Mouse (Mus musculus) heart, postnatal 25 days (tissue): ENCODE results near the gene Tecpr1. TPM values are rescaled to one million over a fixed set of nuclear protein-coding genes. Genes with fewer than 3 reads are reported as not detected.

Experiments used
- DNase-seq: peaks from one replicate; pipeline ENCODE4 v3.0.0; 2022; ENCODE audit warnings: low spot score
- intact Hi-C: fragments of 180-260 bp; cut with DNase I; formaldehyde crosslinking; loops from one replicate; pipeline ENCODE4 v1.15.1; 2025
- total RNA-seq, 2 experiments: library from RNA; stranded (reverse); gene quantifications; 2 replicates each; pipeline ENCODE4 v1.2.3; 2021

The Tecpr1 gene
- total RNA-seq, 2 experiments from 2014 or later: 23.0 to 24.9 TPM

- intact Hi-C loops: no loop called here
- no peak for DNase-seq
Observed at GRCm38 (mm10) chr5:144221305-144221704, 2.1 kb downstream of the Tecpr1 start.

GRCm38 (mm10) chr5:144219936-144220335 lies 3.5 kb downstream of the Tecpr1 start:
- intact Hi-C loops: no loop called here
- no peak for DNase-seq

DNA sequence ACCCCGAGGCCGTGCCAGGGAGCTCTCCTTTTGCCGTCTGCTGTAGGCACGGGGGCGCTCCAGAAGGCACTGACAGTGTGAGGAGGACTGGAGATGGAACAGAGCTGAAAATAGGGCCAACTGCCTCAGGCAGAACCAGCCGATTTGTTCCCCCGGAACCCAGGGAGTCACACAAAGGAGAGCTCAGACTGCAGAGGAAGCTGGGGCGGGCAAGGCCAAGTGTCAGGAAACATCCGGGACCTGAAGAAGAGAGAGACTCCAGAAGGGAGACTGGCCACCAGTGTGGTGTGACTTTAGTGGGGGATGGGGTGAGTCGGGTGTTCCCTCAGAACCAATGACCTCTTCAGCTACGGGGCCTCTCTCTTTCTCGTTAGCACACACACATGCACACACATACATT lies 4.1 kb downstream of the Tecpr1 start:
- intact Hi-C loops: no loop called here
- no peak for DNase-seq

DNA sequence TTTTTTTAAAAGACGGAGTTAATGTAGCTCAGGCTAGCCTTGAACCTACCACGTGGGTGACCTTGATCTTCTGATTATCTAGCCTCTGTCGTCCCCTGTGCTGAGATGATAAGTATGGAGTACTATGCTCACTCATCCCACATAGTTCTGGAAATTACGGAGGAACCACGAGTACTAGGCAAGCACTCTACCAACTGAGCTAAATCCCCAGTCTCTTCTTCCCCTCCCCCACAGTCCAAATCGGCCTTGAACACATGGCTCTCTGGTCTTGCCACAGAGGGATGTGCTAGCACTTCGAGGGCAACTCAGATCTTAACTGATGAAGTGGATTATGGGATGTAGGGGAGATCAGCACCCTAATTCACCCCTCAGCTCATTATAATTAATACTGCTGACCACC lies 5.4 kb downstream of the Tecpr1 start:
- DNase-seq: no peak

GRCm38 (mm10) chr5:144215992-144216391 lies 7.4 kb downstream of the Tecpr1 start:
- intact Hi-C loops: loop anchor here (2.0 kb wide), 1 partner anchor 175 kb away; no protein-coding TSS in a partner anchor
- no peak for DNase-seq

More for the DNA sequence above, 5.4 kb downstream of the Tecpr1 start:
- intact Hi-C loops: no loop called here

DNA sequence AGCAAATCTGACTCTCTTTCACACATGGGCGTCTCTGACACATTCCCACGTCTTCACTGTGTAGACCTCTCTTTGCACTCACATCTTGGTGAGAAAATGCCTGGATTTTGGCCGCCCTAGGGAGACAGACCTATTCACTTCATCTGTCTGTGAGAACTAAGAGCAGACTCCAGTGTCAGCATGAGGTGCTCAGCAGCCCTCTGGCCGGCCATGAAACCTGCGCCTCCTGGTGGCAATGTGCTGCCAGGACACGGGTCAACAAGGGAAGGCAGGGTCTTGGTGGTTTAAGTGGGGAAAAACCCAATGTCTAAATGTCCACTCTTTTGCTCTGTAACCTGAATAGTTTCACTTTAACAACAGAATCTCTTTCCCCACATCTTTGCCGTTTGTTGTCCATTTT lies 9.0 kb downstream of the Tecpr1 start:
- DNase-seq: no peak
- intact Hi-C loops: loop anchor here (2.0 kb wide), 1 partner anchor 174 kb away; no protein-coding TSS in a partner anchor

DNA sequence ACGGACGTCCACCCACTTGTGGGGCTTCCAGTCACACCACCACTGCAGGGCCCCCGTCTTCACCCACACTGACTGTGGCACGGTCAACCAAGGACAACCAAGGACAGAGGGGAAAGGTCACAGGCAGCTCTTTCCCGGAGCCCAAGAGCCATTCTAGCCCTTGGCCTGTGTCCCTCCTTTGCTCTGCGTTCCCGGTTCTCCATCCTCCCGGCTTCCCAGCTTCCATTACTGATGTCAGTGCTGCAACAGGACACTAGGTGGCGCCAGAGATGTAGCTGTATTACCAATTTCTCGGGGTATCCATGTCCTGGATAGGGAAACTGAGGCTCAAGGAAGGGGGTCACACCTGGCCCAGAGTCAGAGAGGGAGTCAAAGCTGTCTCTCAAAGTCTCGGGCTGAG lies 15.9 kb downstream of the Tecpr1 start:
- no peak for DNase-seq
- intact Hi-C loops: loop anchor here (10.0 kb wide), 1 partner anchor 527 kb away; no protein-coding TSS in a partner anchor

DNA sequence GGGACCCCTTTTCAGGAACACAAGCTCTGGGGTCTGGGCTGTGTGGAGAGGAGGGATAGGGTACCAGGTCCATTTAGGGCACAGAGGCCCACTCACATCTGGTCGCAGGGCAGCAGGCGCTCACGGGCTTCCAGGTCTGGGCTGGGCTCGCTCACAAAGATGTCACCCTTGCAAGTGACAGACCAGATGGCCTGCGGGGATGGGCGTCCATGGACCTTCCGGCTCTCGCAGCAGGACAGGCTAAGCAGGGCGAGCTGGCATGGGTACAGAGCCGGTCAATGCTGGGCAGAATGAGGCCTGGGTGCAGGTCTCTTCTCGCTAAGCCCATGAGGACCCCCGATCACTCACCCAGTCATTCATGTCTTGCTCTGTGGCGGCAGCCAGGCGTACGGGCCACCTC lies 17.3 kb downstream of the Tecpr1 start:
- no peak for DNase-seq
- intact Hi-C loops: loop anchor here (10.0 kb wide), 1 partner anchor 529 kb away; no protein-coding TSS in a partner anchor

DNA sequence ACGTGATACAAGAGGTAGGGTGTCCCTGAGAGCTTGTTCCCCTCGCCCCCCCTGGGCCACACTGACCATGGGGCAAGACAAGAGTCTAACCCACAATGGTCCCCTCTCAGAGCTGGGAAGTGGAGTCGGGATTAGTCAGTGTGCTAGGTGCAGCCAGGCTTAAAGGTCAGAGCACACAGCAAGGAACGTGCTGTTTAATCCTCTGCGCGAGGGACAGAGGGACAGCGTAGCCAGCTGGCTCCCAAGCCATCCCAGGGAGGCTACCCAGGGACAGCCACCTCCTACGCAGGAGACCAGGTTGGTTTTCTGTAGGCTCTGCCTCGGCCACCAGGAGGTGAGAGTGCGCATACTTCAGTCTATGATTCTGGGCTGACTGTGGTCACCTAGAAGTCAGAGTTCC lies 18.5 kb downstream of the Tecpr1 start:
- DNase-seq: no peak
- intact Hi-C loops: loop anchor here (10.0 kb wide), 1 partner anchor 530 kb away; no protein-coding TSS in a partner anchor

DNA sequence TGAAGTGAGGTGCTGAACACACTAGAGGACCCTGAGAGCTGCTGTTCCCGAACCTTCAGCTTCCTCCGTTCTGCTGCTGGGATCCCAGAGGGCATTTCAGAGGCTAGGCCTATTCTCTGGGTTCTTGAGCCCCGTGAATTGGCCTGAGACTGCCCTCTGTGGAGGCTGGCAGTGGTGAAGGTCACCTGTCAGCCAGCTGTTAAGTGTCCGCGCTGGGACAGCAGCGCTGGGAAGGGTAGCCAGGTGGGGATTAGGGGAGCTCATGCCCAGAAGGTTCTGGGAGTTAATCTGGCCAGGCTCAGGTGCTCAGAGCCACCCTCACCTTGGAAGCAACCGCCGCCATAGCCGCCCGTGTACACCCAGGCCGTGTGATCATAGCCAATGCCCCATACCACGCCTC lies 19.1 kb downstream of the Tecpr1 start:
- intact Hi-C loops: loop anchor here (10.0 kb wide), 1 partner anchor 530 kb away; no protein-coding TSS in a partner anchor
- no peak for DNase-seq

DNA sequence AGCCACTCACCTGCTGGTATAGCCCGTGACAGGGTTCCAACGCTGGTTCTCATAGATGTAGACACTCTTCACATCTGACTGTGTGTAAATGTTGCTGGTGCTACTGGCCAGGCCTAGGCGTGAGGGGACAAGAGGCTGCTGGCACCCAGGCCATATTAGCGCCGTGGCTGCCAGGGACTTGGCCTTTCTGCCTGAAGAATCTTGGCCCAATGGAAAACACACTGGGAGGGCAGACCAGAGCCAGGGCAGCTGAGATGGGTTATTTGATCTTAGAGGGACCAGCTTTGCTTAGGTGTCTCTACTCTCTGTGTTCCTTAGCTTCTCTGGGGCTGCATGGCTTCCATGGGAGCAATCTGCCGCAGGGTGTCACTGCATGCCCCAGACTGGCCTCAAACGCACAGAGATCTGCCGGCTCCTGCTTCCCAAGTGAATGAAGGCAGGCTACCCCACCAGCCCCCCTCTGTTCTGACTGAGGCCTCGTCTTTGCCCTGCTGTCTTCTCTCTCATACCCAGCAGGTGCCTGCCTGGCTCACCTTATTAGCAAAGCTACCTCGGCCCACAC lies 19.9 kb downstream of the Tecpr1 start:
- intact Hi-C loops: loop anchor here (10.0 kb wide), 1 partner anchor 531 kb away; no protein-coding TSS in a partner anchor
- DNase-seq: no peak

DNA sequence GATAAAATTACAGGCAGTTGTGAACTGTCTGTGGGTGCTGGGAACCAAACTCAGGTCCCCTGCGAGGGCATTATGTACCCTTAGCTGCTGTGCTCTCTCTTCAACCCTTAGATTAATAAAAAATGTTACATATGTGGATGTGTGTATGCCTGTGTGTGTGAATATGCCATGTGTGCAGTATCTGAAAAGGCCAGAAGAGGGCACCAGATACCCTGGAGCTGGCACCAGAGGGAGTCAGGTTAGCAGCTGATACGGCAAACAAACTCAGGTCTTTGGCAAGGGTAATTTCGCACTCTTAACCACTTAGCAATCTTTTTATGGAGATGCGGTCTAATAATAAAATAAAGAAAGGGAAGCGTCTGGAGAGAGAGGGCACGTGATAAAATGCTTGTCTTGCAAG lies 21.0 kb downstream of the Tecpr1 start:
- DNase-seq: no peak
- intact Hi-C loops: loop anchor here (10.0 kb wide), 1 partner anchor 532 kb away; no protein-coding TSS in a partner anchor

GRCm38 (mm10) chr5:144200616-144201015 lies 22.8 kb downstream of the Tecpr1 start:
- intact Hi-C loops: loop anchor here (10.0 kb wide), 1 partner anchor 534 kb away; no protein-coding TSS in a partner anchor
- DNase-seq: no peak

DNA sequence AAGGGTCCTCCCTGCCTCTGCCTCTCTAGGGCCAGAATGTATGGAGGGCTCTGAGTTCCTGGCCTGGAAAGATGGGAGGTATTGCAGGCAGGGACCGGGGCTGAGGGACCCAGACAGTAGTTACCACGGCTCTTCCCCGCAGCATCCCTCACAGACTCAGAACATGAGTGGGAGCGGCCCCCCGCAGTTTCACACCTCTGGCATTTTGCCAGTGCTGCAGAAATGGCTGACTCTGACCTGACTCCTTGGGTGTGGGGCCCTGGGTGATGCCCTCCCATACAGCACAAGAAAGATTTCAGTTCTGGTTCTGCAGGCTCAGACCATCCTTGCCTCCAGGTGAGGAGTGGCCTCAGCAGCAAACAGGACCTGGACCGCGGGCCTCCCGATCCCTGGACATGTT lies 27.8 kb downstream of the Tecpr1 start:
- no peak for DNase-seq
- intact Hi-C loops: no loop called here

- no peak for DNase-seq
- intact Hi-C loops: no loop called here
Observed at GRCm38 (mm10) chr5:144194416-144194815, 29.0 kb downstream of the Tecpr1 start.

DNA sequence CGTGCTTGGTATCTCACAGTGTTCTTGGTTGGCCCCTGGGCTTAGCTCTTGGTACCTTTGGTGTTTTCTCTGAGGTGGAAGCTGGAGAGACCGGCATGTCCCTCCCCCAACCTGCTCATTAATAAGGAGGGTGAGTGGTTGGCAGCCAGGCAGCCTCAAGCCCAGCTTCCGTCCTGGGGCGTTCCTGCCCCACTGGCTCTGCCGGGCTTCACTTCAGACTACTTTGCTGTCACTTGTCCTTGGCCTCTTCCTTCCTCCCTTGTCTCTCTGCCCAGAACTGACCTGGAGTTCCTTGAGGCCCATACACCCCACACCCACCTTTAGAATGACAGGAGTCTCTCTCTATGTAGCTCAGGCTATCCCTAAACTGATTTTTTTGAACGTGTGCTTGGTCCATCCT lies 30.7 kb downstream of the Tecpr1 start:
- DNase-seq: no peak
- intact Hi-C loops: no loop called here

DNA sequence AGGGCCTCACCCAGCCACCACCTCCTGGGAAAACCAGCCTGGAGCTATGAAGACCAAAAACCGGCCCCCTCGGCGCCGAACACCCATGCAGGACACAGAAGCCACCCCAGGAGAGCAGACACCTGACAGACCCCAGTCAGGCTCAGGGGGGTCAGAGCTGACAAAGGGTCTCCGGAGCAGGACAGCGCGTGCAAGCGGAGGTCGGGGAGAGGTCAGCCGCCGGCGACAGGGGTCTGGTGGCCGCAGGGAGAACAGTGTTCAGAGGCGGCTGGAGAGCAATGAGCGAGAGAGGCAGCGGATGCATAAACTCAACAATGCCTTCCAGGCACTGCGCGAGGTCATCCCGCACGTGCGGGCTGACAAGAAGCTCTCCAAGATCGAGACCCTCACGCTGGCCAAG lies 32.4 kb downstream of the Tecpr1 start:
- intact Hi-C loops: no loop called here
- no peak for DNase-seq

GRCm38 (mm10) chr5:144189950-144190583 lies 33.3 kb downstream of the Tecpr1 start, which contains the start of gene Bhlha15:
Gene Bhlha15, plus strand, starts transcription at chr5:144190286.
- DNase-seq: no peak
- intact Hi-C loops: no loop called here

- no peak for DNase-seq
- intact Hi-C loops: no loop called here
Observed at GRCm38 (mm10) chr5:144189327-144189726, 34.1 kb downstream of the Tecpr1 start.

GRCm38 (mm10) chr5:144188422-144188821 lies 35.0 kb downstream of the Tecpr1 start:
- no peak for DNase-seq
- intact Hi-C loops: no loop called here

- intact Hi-C loops: no loop called here
- DNase-seq: no peak
Observed at GRCm38 (mm10) chr5:144184350-144185045, 38.9 kb downstream of the Tecpr1 start.
